Mouse (Mus musculus): ENCODE results near the gene Klhl41. TPM values are rescaled to one million over a fixed set of nuclear protein-coding genes. Genes with fewer than 3 reads are reported as not detected.

Gene Klhl41
- polyA plus RNA-seq, 1 experiment from 2014 or later: 0.39 TPM

- no peak overlapping the region for H3K9ac ChIP-seq (replicated peaks; ENCODE audit: low read depth, low read length)
- H3K27ac ChIP-seq (ENCODE audit: low read depth, low read length): no peak overlapping the region
- WGBS: 94% methylated on average over 11 of the region's 11 CpGs
- ATAC-seq (ENCODE audit: low read depth): no peak
- H3K9me3 ChIP-seq (ENCODE audit: control insufficient read depth, low read length): no peaks in the 10 kb centered on the region
- no peaks in the 10 kb centered on the region for H3K36me3 ChIP-seq (ENCODE audit: control insufficient read depth, insufficient read depth, low read length)
- H3K4me1 ChIP-seq (ENCODE audit: control insufficient read depth, insufficient read depth, low read length): 0 out of 2 replicates have a peak, but pooled peaks cover 3% of the 10 kb centered on the region
- no peak overlapping the region for H3K4me2 ChIP-seq (ENCODE audit: low read depth, low read length)
- H3K4me3 ChIP-seq (ENCODE audit: low read depth, low read length): no peak overlapping the region
- H3K27me3 ChIP-seq (ENCODE audit: control insufficient read depth, insufficient read depth, low read length): no peaks in the 10 kb centered on the region
Measured at GRCm38 (mm10) chr2:69644968-69645617, 24.8 kb upstream of the Klhl41 start.

- Histone ChIP-seq H3K4me1 (ENCODE audit: control insufficient read depth, insufficient read depth, low read length) (0 out of 2 replicates have a peak, but pooled peaks cover 3% of the 10 kb centered on the region), H3K27me3 (ENCODE audit: control insufficient read depth, insufficient read depth, low read length) (no peaks in the 10 kb centered on the region), H3K9me3 (ENCODE audit: control insufficient read depth, low read length) (no peaks in the 10 kb centered on the region), H3K4me2 (ENCODE audit: low read depth, low read length) (peak within 1 kb of the TSS; percentile 58), H3K27ac (ENCODE audit: low read depth, low read length) (no peak within 1 kb of the TSS), H3K9ac (replicated peaks; ENCODE audit: low read depth, low read length) (peak within 1 kb of the TSS; percentile 67), H3K4me3 (ENCODE audit: low read depth, low read length) (peak within 1 kb of the TSS; percentile 81), H3K36me3 (ENCODE audit: control insufficient read depth, insufficient read depth, low read length) (no peaks in the 10 kb centered on the region)
- ATAC-seq (ENCODE audit: low read depth): peak; percentile 95
- WGBS: 3% methylated on average over 43 of the region's 43 CpGs
Measured at GRCm38 (mm10) chr2:69646726-69647490, 23.0 kb upstream of the Klhl41 start, which contains the start of gene Bbs5. Bbs5 (plus strand) TSS chr2:69647171.

- Histone ChIP-seq H3K4me2 (ENCODE audit: low read depth, low read length) (no peak overlapping the region), H3K4me3 (ENCODE audit: low read depth, low read length) (no peak overlapping the region), H3K9me3 (ENCODE audit: control insufficient read depth, low read length) (no peaks in the 10 kb centered on the region), H3K27ac (ENCODE audit: low read depth, low read length) (no peak overlapping the region), H3K27me3 (ENCODE audit: control insufficient read depth, insufficient read depth, low read length) (no peaks in the 10 kb centered on the region), H3K36me3 (ENCODE audit: control insufficient read depth, insufficient read depth, low read length) (0 out of 2 replicates have a peak, but pooled peaks cover 4% of the 10 kb centered on the region), H3K9ac (replicated peaks; ENCODE audit: low read depth, low read length) (no peak overlapping the region), H3K4me1 (ENCODE audit: control insufficient read depth, insufficient read depth, low read length) (0 out of 2 replicates have a peak, but pooled peaks cover 3% of the 10 kb centered on the region)
- ATAC-seq (ENCODE audit: low read depth): no peak
- WGBS: 89% methylated on average over 5 of the region's 5 CpGs
Measured at GRCm38 (mm10) chr2:69649716-69650115, 20.2 kb upstream of the Klhl41 start.

- Histone ChIP-seq H3K9me3 (ENCODE audit: control insufficient read depth, low read length) (no peaks in the 10 kb centered on the region), H3K4me3 (ENCODE audit: low read depth, low read length) (no peak overlapping the region), H3K4me1 (ENCODE audit: control insufficient read depth, insufficient read depth, low read length) (no peaks in the 10 kb centered on the region), H3K4me2 (ENCODE audit: low read depth, low read length) (no peak overlapping the region), H3K36me3 (ENCODE audit: control insufficient read depth, insufficient read depth, low read length) (peaks cover 33% of the 10 kb centered on the region), H3K9ac (replicated peaks; ENCODE audit: low read depth, low read length) (no peak overlapping the region), H3K27ac (ENCODE audit: low read depth, low read length) (no peak overlapping the region), H3K27me3 (ENCODE audit: control insufficient read depth, insufficient read depth, low read length) (no peaks in the 10 kb centered on the region)
- 95% methylated on average over 4 of the region's 4 CpGs for whole genome bisulfite sequencing
- ATAC-seq (ENCODE audit: low read depth): no peak
Measured at GRCm38 (mm10) chr2:69659326-69659725, 10.6 kb upstream of the Klhl41 start.

- 94% methylated on average over 13 of the region's 13 CpGs for WGBS
- Histone ChIP-seq H3K4me2 (ENCODE audit: low read depth, low read length) (no peak overlapping the region), H3K27me3 (ENCODE audit: control insufficient read depth, insufficient read depth, low read length) (no peaks in the 10 kb centered on the region), H3K4me3 (ENCODE audit: low read depth, low read length) (no peak overlapping the region), H3K36me3 (ENCODE audit: control insufficient read depth, insufficient read depth, low read length) (peaks cover 17% of the 10 kb centered on the region), H3K9me3 (ENCODE audit: control insufficient read depth, low read length) (no peaks in the 10 kb centered on the region), H3K27ac (ENCODE audit: low read depth, low read length) (no peak overlapping the region), H3K9ac (replicated peaks; ENCODE audit: low read depth, low read length) (no peak overlapping the region), H3K4me1 (ENCODE audit: control insufficient read depth, insufficient read depth, low read length) (no peaks in the 10 kb centered on the region)
- ATAC-seq (ENCODE audit: low read depth): no peak
Measured at GRCm38 (mm10) chr2:69663827-69664476, 6.0 kb upstream of the Klhl41 start.

- no peak for ATAC-seq (ENCODE audit: low read depth)
- 98% methylated on average over 4 of the region's 4 CpGs for WGBS
- Histone ChIP-seq H3K4me3 (ENCODE audit: low read depth, low read length) (no peak overlapping the region), H3K9ac (replicated peaks; ENCODE audit: low read depth, low read length) (no peak overlapping the region), H3K4me2 (ENCODE audit: low read depth, low read length) (no peak overlapping the region), H3K9me3 (ENCODE audit: control insufficient read depth, low read length) (no peaks in the 10 kb centered on the region), H3K27me3 (ENCODE audit: control insufficient read depth, insufficient read depth, low read length) (no peaks in the 10 kb centered on the region), H3K27ac (ENCODE audit: low read depth, low read length) (no peak overlapping the region), H3K36me3 (ENCODE audit: control insufficient read depth, insufficient read depth, low read length) (peaks cover 15% of the 10 kb centered on the region), H3K4me1 (ENCODE audit: control insufficient read depth, insufficient read depth, low read length) (no peaks in the 10 kb centered on the region)
Measured at GRCm38 (mm10) chr2:69667656-69668055, 2.3 kb upstream of the Klhl41 start.

- H3K4me2 ChIP-seq (ENCODE audit: low read depth, low read length): no peak overlapping the region
- 71% methylated on average over 6 of the region's 6 CpGs for WGBS
Measured at GRCm38 (mm10) chr2:69668414-69668813, 1.5 kb upstream of the Klhl41 start.

GRCm38 (mm10) chr2:69673723-69674122, 3.8 kb downstream of the Klhl41 start:
- H3K4me1 ChIP-seq (ENCODE audit: control insufficient read depth, insufficient read depth, low read length): no peaks in the 10 kb centered on the region
- no peak for ATAC-seq (ENCODE audit: low read depth)
- H3K9ac ChIP-seq (replicated peaks; ENCODE audit: low read depth, low read length): no peak overlapping the region
- 82% methylated on average over 5 of the region's 5 CpGs for WGBS
- no peak overlapping the region for H3K27ac ChIP-seq (ENCODE audit: low read depth, low read length)
- H3K9me3 ChIP-seq (ENCODE audit: control insufficient read depth, low read length): no peaks in the 10 kb centered on the region
- no peaks in the 10 kb centered on the region for H3K36me3 ChIP-seq (ENCODE audit: control insufficient read depth, insufficient read depth, low read length)
- H3K27me3 ChIP-seq (ENCODE audit: control insufficient read depth, insufficient read depth, low read length): no peaks in the 10 kb centered on the region
- H3K4me3 ChIP-seq (ENCODE audit: low read depth, low read length): no peak overlapping the region
- no peak overlapping the region for H3K4me2 ChIP-seq (ENCODE audit: low read depth, low read length)

More at GRCm38 (mm10) chr2:69668414-69668813, 1.5 kb upstream of the Klhl41 start:
- no peaks in the 10 kb centered on the region for H3K4me1 ChIP-seq (ENCODE audit: control insufficient read depth, insufficient read depth, low read length)
- no peaks in the 10 kb centered on the region for H3K9me3 ChIP-seq (ENCODE audit: control insufficient read depth, low read length)
- no peak for ATAC-seq (ENCODE audit: low read depth)
- no peaks in the 10 kb centered on the region for H3K27me3 ChIP-seq (ENCODE audit: control insufficient read depth, insufficient read depth, low read length)
- peaks cover 8% of the 10 kb centered on the region for H3K36me3 ChIP-seq (ENCODE audit: control insufficient read depth, insufficient read depth, low read length)
- H3K9ac ChIP-seq (replicated peaks; ENCODE audit: low read depth, low read length): no peak overlapping the region
- no peak overlapping the region for H3K4me3 ChIP-seq (ENCODE audit: low read depth, low read length)
- no peak overlapping the region for H3K27ac ChIP-seq (ENCODE audit: low read depth, low read length)

GRCm38 (mm10) chr2:69675266-69675665, 5.3 kb downstream of the Klhl41 start:
- no peak for ATAC-seq (ENCODE audit: low read depth)
- no peaks in the 10 kb centered on the region for H3K9me3 ChIP-seq (ENCODE audit: control insufficient read depth, low read length)
- WGBS: 80% methylated on average over 9 of the region's 9 CpGs
- no peak overlapping the region for H3K9ac ChIP-seq (replicated peaks; ENCODE audit: low read depth, low read length)
- H3K36me3 ChIP-seq (ENCODE audit: control insufficient read depth, insufficient read depth, low read length): no peaks in the 10 kb centered on the region
- no peak overlapping the region for H3K4me3 ChIP-seq (ENCODE audit: low read depth, low read length)
- no peaks in the 10 kb centered on the region for H3K27me3 ChIP-seq (ENCODE audit: control insufficient read depth, insufficient read depth, low read length)
- no peak overlapping the region for H3K4me2 ChIP-seq (ENCODE audit: low read depth, low read length)
- H3K4me1 ChIP-seq (ENCODE audit: control insufficient read depth, insufficient read depth, low read length): no peaks in the 10 kb centered on the region
- H3K27ac ChIP-seq (ENCODE audit: low read depth, low read length): no peak overlapping the region

All from neural tube, embryonic 14.5 days (tissue).